Mouse (Mus musculus) forebrain, embryonic 16.5 days (tissue): Measurements from ENCODE around the gene Dnajc28. TPM values are rescaled to one million over a fixed set of nuclear protein-coding genes. Genes with fewer than 3 reads are reported as not detected.

Source experiments
- ATAC-seq: fragments of 200-750 bp; cut with Nextera tagmentation; 2 replicates; pipeline ENCODE4 v1.8.0; 2017; ENCODE audit warnings: mild to moderate bottlenecking, moderate library complexity
- H3K27ac ChIP-seq: fragments of 300-500 bp; sonication (generic); 2 replicates; pipeline ENCODE4 v1.5.1; 2014; ENCODE audit warnings: low read length, control low read depth
- H3K27me3 ChIP-seq: fragments of 300-500 bp; sonication (generic); replicated peaks from 2 replicates; pipeline ENCODE4 v1.6.1; 2014; ENCODE audit warnings: low read length; ENCODE audit not compliant: control insufficient read depth, insufficient read depth
- H3K36me3 ChIP-seq: fragments of 300-500 bp; sonication (generic); 2 replicates; pipeline ENCODE4 v1.6.1; 2014; ENCODE audit not compliant: control insufficient read depth, insufficient read depth
- H3K4me1 ChIP-seq: fragments of 300-500 bp; sonication (generic); replicated peaks from 2 replicates; pipeline ENCODE4 v1.6.1; 2014; ENCODE audit warnings: low read length; ENCODE audit not compliant: control insufficient read depth, insufficient read depth
- H3K4me2 ChIP-seq: fragments of 300-500 bp; sonication (generic); 2 replicates; pipeline ENCODE4 v1.6.1; 2014; ENCODE audit warnings: mild to moderate bottlenecking, low read length, control low read depth
- H3K4me3 ChIP-seq: fragments of 300-500 bp; sonication (generic); replicated peaks from 2 replicates; pipeline ENCODE4 v1.5.1; 2014; ENCODE audit warnings: mild to moderate bottlenecking, low read length, control low read depth
- H3K9ac ChIP-seq: fragments of 300-500 bp; sonication (generic); replicated peaks from 2 replicates; pipeline ENCODE4 v1.6.1; 2014; ENCODE audit warnings: low read depth, low read length, control low read depth
- H3K9me3 ChIP-seq: fragments of 300-500 bp; sonication (generic); 2 replicates; pipeline ENCODE4 v1.6.1; 2016; ENCODE audit warnings: low read length; ENCODE audit not compliant: control insufficient read depth
- WGBS: fragments of 180-500 bp; shearing (Covaris S2); extraction: QIAGEN DNeasy Blood & Tissue Kit; methylation state at CpG from one replicate; pipeline ENCODE4 v1.1.7; 2014; 5-methylcytosine and 5-hydroxymethylcytosine counted together
- polyA plus RNA-seq: library from polyadenylated mRNA; unstranded; fragments of >200 nt; fragmentation: Nextera tagmentation; extraction: Ambion mirVana; gene quantifications from 2 replicates; pipeline ENCODE4 v1.2.1, GENCODE M21; 2015

The Dnajc28 gene
- polyA plus RNA-seq, 1 experiment from 2014 or later: 8.5 TPM

DNA sequence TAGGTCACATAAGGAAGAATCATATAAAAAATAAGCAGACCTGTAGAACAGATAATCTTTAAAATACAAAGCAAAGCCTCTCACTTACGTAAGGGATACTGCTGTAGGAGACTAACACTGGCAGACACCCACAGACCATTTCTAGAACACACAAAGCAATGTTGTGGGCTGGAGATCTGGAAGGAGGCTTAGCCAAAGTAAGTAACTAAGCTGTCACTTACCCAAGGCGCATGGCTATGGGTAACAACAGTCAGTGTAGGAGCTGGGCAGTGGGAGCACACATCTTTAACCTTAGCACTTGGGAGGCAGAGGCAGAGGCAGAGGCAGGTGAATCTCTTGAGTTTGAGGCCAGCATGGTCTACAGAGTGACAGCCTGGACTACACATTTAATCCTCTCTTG, 20.8 kb upstream of the Dnajc28 start:
- H3K4me3 ChIP-seq: no peak overlapping the region
- ATAC-seq: no peak
- WGBS: 93% methylated on average over 2 of the region's 2 CpGs
- H3K36me3 ChIP-seq: peaks cover 26% of the 10 kb centered on the region
- H3K27me3 ChIP-seq: no peaks in the 10 kb centered on the region
- H3K4me1 ChIP-seq: no peaks in the 10 kb centered on the region
- H3K4me2 ChIP-seq: no peak overlapping the region
- H3K27ac ChIP-seq: no peak overlapping the region
- no peak overlapping the region for H3K9ac ChIP-seq
- no peaks in the 10 kb centered on the region for H3K9me3 ChIP-seq

DNA sequence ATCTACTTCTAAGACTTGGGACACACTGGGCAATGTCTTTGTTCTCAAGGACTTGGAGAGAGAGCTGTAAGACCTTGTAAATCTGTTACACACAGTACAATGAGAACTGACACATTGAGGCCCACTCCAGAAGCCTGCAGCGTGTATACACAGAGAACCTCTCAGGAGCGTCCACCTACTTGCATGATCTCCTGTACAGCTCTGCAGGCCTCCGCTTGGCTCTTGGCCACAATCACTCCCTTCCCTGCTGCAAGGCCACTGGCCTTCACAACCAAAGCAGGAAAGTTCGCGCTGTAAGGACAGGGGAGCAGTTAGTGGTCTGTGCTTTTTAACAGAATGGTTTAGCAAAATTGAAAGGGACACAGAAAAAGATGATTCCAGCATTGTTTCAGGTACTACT, 20.3 kb upstream of the Dnajc28 start:
- H3K27me3 ChIP-seq: no peaks in the 10 kb centered on the region
- peaks cover 26% of the 10 kb centered on the region for H3K36me3 ChIP-seq
- no peak overlapping the region for H3K9ac ChIP-seq
- H3K4me2 ChIP-seq: no peak overlapping the region
- no peak overlapping the region for H3K27ac ChIP-seq
- ATAC-seq: no peak
- H3K4me1 ChIP-seq: no peaks in the 10 kb centered on the region
- WGBS: 92% methylated on average over 5 of the region's 5 CpGs
- no peak overlapping the region for H3K4me3 ChIP-seq
- no peaks in the 10 kb centered on the region for H3K9me3 ChIP-seq

DNA sequence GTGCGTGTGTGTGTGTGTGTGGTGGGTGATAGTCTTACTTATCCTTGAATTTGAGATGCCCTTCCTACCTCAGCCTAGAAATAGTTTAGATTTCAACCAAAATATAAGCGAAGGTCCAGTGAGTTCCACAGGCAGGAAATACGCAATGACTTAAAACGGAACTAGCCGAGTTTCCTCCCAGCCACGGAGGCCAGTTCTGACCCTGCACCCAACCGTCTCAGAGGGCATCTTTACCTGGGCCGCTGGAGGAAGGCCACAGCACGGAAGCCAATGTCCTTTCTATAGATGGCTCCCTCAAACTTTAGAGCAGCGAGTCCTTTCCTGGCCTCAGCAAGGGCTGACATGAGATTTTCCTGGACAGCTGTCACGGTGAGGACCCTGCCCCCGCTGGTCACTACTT, 14.8 kb upstream of the Dnajc28 start:
- Histone ChIP-seq H3K27me3 (no peaks in the 10 kb centered on the region), H3K9ac (no peak overlapping the region), H3K27ac (no peak overlapping the region), H3K36me3 (peaks cover 36% of the 10 kb centered on the region), H3K4me2 (no peak overlapping the region), H3K4me3 (no peak overlapping the region), H3K4me1 (no peaks in the 10 kb centered on the region), H3K9me3 (no peaks in the 10 kb centered on the region)
- WGBS: 95% methylated on average over 12 of the region's 12 CpGs
- ATAC-seq: no peak

DNA sequence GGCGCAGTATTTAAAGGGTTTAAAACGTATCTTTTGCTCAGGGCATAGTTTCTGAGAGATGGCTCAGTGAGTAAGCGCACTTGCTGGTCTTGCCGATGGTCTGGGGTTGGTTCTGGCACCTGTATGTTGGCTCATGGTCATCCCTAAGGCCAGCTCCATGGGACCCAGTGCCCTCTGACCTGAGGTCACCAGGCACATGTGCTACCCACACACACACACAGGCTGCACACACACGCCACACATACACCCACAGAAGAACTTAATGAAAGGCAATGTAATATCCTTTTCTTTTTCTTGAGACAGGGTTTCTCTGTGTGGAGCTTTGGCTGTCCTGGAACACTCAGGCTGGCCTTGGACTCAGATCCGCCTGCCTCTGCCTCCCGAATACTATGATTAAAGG, 14.1 kb upstream of the Dnajc28 start:
- WGBS: 97% methylated on average over 7 of the region's 7 CpGs
- H3K9ac ChIP-seq: no peak overlapping the region
- H3K27me3 ChIP-seq: no peaks in the 10 kb centered on the region
- no peaks in the 10 kb centered on the region for H3K9me3 ChIP-seq
- H3K4me3 ChIP-seq: no peak overlapping the region
- H3K27ac ChIP-seq: no peak overlapping the region
- H3K4me1 ChIP-seq: no peaks in the 10 kb centered on the region
- H3K36me3 ChIP-seq: peaks cover 34% of the 10 kb centered on the region
- no peak for ATAC-seq
- no peak overlapping the region for H3K4me2 ChIP-seq

DNA sequence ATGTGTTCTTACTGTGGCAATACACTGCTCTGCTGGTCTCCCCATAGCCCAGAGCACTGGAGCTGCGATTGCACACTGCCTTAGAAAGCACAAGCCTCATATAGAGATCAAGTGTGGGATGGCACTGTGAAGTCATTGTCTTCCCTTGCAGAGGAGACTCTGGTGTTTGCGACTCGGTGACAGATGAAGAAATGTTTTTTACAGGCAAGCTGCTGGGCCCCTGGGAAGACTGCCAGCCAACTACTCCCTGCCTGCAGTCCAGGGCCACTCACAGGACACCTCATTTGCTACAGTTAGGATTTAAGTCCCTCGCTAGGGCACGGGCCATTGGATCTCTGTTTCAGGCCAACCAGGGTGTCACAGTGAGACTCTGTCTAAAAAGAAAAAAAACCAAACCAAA, 13.6 kb upstream of the Dnajc28 start:
- Histone ChIP-seq H3K4me2 (no peak overlapping the region), H3K9me3 (no peaks in the 10 kb centered on the region), H3K9ac (no peak overlapping the region), H3K36me3 (peaks cover 33% of the 10 kb centered on the region), H3K4me3 (no peak overlapping the region), H3K27me3 (no peaks in the 10 kb centered on the region), H3K27ac (no peak overlapping the region), H3K4me1 (no peaks in the 10 kb centered on the region)
- ATAC-seq: no peak
- WGBS: 88% methylated on average over 5 of the region's 5 CpGs

DNA sequence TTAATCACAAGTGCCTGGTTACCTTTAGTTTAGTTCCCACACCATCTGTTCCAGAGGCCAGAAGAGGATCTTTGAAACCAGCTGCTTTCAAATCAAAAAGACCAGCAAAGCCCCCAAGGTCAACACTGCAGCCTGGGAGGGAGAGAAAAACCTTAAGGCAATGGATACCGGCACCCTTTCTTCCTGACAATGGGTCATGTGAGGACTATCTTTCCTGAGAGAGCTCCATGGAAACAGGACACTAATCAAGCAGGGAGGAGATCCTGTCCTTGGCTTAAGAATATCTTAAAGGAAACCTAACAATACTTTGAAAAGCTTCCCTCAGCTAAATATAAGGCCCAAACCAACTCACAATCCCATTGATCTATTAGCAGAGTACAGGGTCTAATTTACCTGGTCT, 11.8 kb upstream of the Dnajc28 start:
- no peak for ATAC-seq
- Histone ChIP-seq H3K9me3 (no peaks in the 10 kb centered on the region), H3K36me3 (peaks cover 31% of the 10 kb centered on the region), H3K9ac (no peak overlapping the region), H3K27me3 (no peaks in the 10 kb centered on the region), H3K4me3 (no peak overlapping the region), H3K4me2 (no peak overlapping the region), H3K4me1 (no peaks in the 10 kb centered on the region), H3K27ac (no peak overlapping the region)
- 79% methylated on average over 1 of the region's 1 CpGs for WGBS

DNA sequence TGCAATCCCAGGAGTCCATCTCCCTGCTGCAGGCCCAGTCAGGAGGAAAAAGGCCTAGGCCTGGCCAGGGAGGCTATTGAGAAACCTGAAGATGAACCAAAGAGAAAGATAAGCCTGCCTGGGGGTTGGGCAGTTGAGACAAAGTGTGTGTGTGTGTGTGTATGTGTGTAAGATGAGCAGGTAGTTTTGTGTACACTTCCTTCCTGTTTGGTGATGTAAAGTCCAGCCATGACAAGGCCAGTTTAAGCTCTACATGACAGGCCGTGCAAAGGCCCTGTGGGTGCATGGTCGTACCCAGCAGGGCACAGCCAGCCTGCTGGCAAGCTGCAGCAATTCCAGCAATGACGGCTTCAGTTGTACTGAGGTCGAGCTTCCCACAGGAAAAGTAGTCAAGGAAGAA, 10.9 kb upstream of the Dnajc28 start:
- no peak for ATAC-seq
- Histone ChIP-seq H3K4me2 (no peak overlapping the region), H3K9ac (no peak overlapping the region), H3K27me3 (no peaks in the 10 kb centered on the region), H3K27ac (no peak overlapping the region), H3K4me1 (no peaks in the 10 kb centered on the region), H3K4me3 (no peak overlapping the region), H3K36me3 (peaks cover 36% of the 10 kb centered on the region), H3K9me3 (no peaks in the 10 kb centered on the region)
- WGBS: 94% methylated on average over 4 of the region's 4 CpGs

DNA sequence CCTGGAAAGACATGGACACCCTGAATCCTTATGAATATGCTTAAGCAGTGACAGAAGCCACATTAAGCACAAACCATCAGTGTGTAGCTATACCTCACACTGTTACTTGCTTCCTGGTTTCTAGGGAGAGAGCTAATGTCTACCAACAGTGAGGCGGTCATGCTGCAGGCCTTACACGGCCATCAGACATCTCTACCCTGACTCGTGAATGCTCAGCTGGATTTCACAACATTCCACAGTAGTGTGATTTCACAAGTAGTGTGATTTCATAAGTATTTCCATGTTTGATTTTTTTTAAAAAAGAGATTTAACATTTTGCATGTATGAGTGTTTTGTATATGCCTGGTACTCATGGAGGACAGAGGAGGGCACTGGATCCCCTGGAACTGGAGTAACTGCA, 9.8 kb upstream of the Dnajc28 start:
- no peak overlapping the region for H3K9ac ChIP-seq
- peaks cover 37% of the 10 kb centered on the region for H3K36me3 ChIP-seq
- H3K27me3 ChIP-seq: no peaks in the 10 kb centered on the region
- no peak for ATAC-seq
- no peak overlapping the region for H3K4me2 ChIP-seq
- H3K27ac ChIP-seq: no peak overlapping the region
- H3K4me1 ChIP-seq: no peaks in the 10 kb centered on the region
- no peaks in the 10 kb centered on the region for H3K9me3 ChIP-seq
- no peak overlapping the region for H3K4me3 ChIP-seq
- 90% methylated on average over 3 of the region's 3 CpGs for WGBS

DNA sequence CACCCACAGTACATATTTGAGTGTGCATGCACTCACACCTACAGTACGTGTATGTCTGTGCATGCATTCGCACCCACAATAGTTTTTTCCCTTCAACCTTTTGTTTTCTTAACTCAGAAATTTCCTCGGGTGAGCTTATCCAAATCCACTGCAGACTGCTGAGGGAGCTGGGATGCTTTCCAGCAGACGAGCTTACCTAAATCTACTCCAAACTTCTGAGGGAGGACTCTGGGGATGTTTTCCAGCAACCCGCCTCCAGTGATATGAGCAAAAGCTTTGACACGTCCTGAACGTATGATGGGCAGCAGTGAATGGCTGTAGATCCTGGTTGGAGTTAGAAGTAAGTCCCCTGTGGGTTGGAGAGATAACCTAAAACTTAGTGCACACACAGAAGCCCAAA, 9.0 kb upstream of the Dnajc28 start:
- Histone ChIP-seq H3K27me3 (no peaks in the 10 kb centered on the region), H3K4me2 (no peak overlapping the region), H3K27ac (no peak overlapping the region), H3K4me3 (no peak overlapping the region), H3K36me3 (peaks cover 35% of the 10 kb centered on the region), H3K9ac (no peak overlapping the region), H3K4me1 (no peaks in the 10 kb centered on the region), H3K9me3 (no peaks in the 10 kb centered on the region)
- 91% methylated on average over 7 of the region's 7 CpGs for WGBS
- ATAC-seq: no peak

DNA sequence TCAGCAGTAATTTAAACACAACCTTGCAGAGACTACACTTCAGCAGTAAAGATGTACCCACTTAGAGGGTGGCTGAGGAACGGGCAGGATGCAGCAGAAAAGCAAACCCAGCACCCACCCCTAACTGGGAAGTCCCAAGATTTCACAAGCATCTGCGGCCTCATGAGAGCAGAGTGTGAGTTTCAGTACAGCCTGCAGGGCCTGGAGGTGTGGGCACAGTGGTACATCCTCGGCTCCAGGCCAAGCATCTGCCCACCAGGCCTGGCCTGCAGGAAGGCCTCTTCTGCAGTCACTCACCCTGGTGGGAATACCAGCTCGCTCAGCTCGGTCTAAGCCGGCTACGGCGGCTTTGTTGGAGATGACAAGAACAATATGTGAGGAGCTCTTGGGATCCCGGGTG, 4.2 kb upstream of the Dnajc28 start:
- 91% methylated on average over 9 of the region's 9 CpGs for WGBS

More for the DNA sequence above, 4.2 kb upstream of the Dnajc28 start:
- Histone ChIP-seq H3K27ac (no peak overlapping the region), H3K9ac (no peak overlapping the region), H3K27me3 (no peaks in the 10 kb centered on the region), H3K36me3 (peaks cover 28% of the 10 kb centered on the region), H3K4me2 (no peak overlapping the region), H3K4me1 (peaks cover 3% of the 10 kb centered on the region), H3K4me3 (no peak overlapping the region), H3K9me3 (no peaks in the 10 kb centered on the region)
- no peak for ATAC-seq
